Comparison of ENCODE assay signal across 26 mouse cellular contexts in genomic region chr11:44777331-44778310, GRCm38 (mm10).
DNase-seq lines count a peak whose midpoint lies in the region; ATAC-seq and TF ChIP-seq lines count a peak whose summit lies in the region.
"Had no signal": no experiment of that assay in that cellular context is flagged by ENCODE, and none has a peak within 500 bp of the region (broad histone marks: within the 10 kb centered on the region; RNA-seq: fewer than 3 reads in every experiment).

No protein-coding gene starts in this region.

- no peak overlapping the region for H3K4me3 ChIP-seq in midbrain, embryonic 12.5 days
- no peak overlapping the region for H3K4me3 ChIP-seq in midbrain, postnatal 0 days (ENCODE audit: low read depth, low read length)
- no peak overlapping the region for H3K4me3 ChIP-seq in embryonic facial prominence, embryonic 14.5 days (ENCODE audit: low read depth, low read length)
- H3K4me3 ChIP-seq in midbrain, embryonic 15.5 days, result no peak overlapping the region
- H3K4me3 ChIP-seq: limb, embryonic 12.5 days; liver, embryonic 15.5 days; stomach, embryonic 15.5 days had no signal

- no peak for TF ChIP-seq CTCF in midbrain, postnatal 0 days (IDR thresholded peaks at IDR 0.05)

- H3K4me2 ChIP-seq in midbrain, embryonic 12.5 days (replicated peaks), result 0 out of 2 replicates have a peak overlapping the region, but pooled peaks have one; percentile 19
- no peak overlapping the region for H3K4me2 ChIP-seq in midbrain, postnatal 0 days (ENCODE audit: low read depth, low read length, poor library complexity, severe bottlenecking)
- H3K4me2 ChIP-seq in embryonic facial prominence, embryonic 14.5 days (ENCODE audit: low read depth, low read length), result no peak overlapping the region
- 0 out of 2 replicates have a peak overlapping the region, but pooled peaks have one; percentile 5 for H3K4me2 ChIP-seq in midbrain, embryonic 15.5 days
- H3K4me2 ChIP-seq: heart, embryonic 11.5 days; limb, embryonic 12.5 days; liver, embryonic 15.5 days; lung, embryonic 14.5 days; stomach, embryonic 15.5 days had no signal

- no peaks in the 10 kb centered on the region for H3K36me3 ChIP-seq in midbrain, embryonic 12.5 days
- H3K36me3 ChIP-seq in midbrain, postnatal 0 days (ENCODE audit: insufficient read depth, low read length), result no peaks in the 10 kb centered on the region
- H3K36me3 ChIP-seq in embryonic facial prominence, embryonic 14.5 days (ENCODE audit: control insufficient read depth, insufficient read depth, low read length), result no peaks in the 10 kb centered on the region
- no peaks in the 10 kb centered on the region for H3K36me3 ChIP-seq in midbrain, embryonic 15.5 days (replicated peaks)
- H3K36me3 ChIP-seq: liver, embryonic 15.5 days; stomach, embryonic 15.5 days had no signal

- DNase-seq in heart, adult 11 months, result peak; percentile 88
- no peak for DNase-seq in heart, adult 9 months (ENCODE audit: low spot score in 2 of 2)
- no peak for DNase-seq in midbrain, postnatal 0 days (ENCODE audit: low spot score)
- DNase-seq in embryonic facial prominence, embryonic 14.5 days (ENCODE audit: low spot score), result no peak
- DNase-seq in gastrocnemius, postnatal 10 days, result no peak
- DNase-seq in lung, postnatal 36 days, result no peak
- DNase-seq: adrenal gland, adult 2 months; adrenal gland, postnatal 36 days; B cell, adult 2 months; cerebellum, postnatal 14 days; heart, postnatal 36 days; kidney, adult 9 months; kidney, postnatal 14 days; layer of hippocampus, adult 9-11 months; lung, embryonic 14.5 days; lung, postnatal 14 days; right cerebral cortex, postnatal 25 days; thymus, postnatal 14 days had no signal

- peak overlapping the region; percentile 52 for H3K27ac ChIP-seq in midbrain, embryonic 12.5 days (replicated peaks)
- no peak overlapping the region for H3K27ac ChIP-seq in midbrain, postnatal 0 days (ENCODE audit: low read depth, low read length)
- H3K27ac ChIP-seq in embryonic facial prominence, embryonic 14.5 days (replicated peaks; ENCODE audit: low read depth, low read length), result no peak overlapping the region
- peak overlapping the region; percentile 48 for H3K27ac ChIP-seq in midbrain, embryonic 15.5 days
- H3K27ac ChIP-seq: limb, embryonic 12.5 days; liver, embryonic 15.5 days; stomach, embryonic 15.5 days had no signal

- 0 out of 2 replicates have a peak, but pooled peaks cover 6% of the 10 kb centered on the region for H3K27me3 ChIP-seq in midbrain, embryonic 12.5 days
- H3K27me3 ChIP-seq in midbrain, postnatal 0 days (ENCODE audit: insufficient read depth, low read length), result no peaks in the 10 kb centered on the region
- H3K27me3 ChIP-seq in embryonic facial prominence, embryonic 14.5 days (replicated peaks; ENCODE audit: control insufficient read depth, insufficient read depth, low read length), result no peaks in the 10 kb centered on the region
- no peaks in the 10 kb centered on the region for H3K27me3 ChIP-seq in midbrain, embryonic 15.5 days (replicated peaks)
- H3K27me3 ChIP-seq: limb, embryonic 12.5 days; liver, embryonic 15.5 days; stomach, embryonic 15.5 days had no signal

- H3K9me3 ChIP-seq in midbrain, embryonic 12.5 days, result no peaks in the 10 kb centered on the region
- no peaks in the 10 kb centered on the region for H3K9me3 ChIP-seq in midbrain, postnatal 0 days (ENCODE audit: low read length)
- H3K9me3 ChIP-seq in embryonic facial prominence, embryonic 14.5 days (ENCODE audit: control insufficient read depth, low read length), result no peaks in the 10 kb centered on the region
- no peaks in the 10 kb centered on the region for H3K9me3 ChIP-seq in midbrain, embryonic 15.5 days
- H3K9me3 ChIP-seq: limb, embryonic 12.5 days; liver, embryonic 15.5 days; stomach, embryonic 15.5 days had no signal

- H3K4me1 ChIP-seq in midbrain, embryonic 12.5 days, result peaks cover 18% of the 10 kb centered on the region
- H3K4me1 ChIP-seq in midbrain, postnatal 0 days (ENCODE audit: insufficient read depth, low read length), result no peaks in the 10 kb centered on the region
- no peaks in the 10 kb centered on the region for H3K4me1 ChIP-seq in embryonic facial prominence, embryonic 14.5 days (ENCODE audit: control insufficient read depth, insufficient read depth, low read length)
- peaks cover 14% of the 10 kb centered on the region for H3K4me1 ChIP-seq in midbrain, embryonic 15.5 days
- H3K4me1 ChIP-seq: liver, embryonic 15.5 days; stomach, embryonic 15.5 days had no signal

- ATAC-seq in midbrain, embryonic 12.5 days (ENCODE audit: low FRiP score, low read depth), result peak; percentile 27; the same call in 1 of the 2 replicates
- ATAC-seq in midbrain, postnatal 0 days (ENCODE audit: low FRiP score), result no peak
- peak; percentile 41; the same call in 1 of the 2 replicates for ATAC-seq in embryonic facial prominence, embryonic 14.5 days (ENCODE audit: low read depth)
- ATAC-seq in midbrain, embryonic 15.5 days (replicated peaks), result peak; percentile 81
- ATAC-seq: activated CD4-positive, CD25-positive, alpha-beta regulatory T cell, adult 4 months; intestine, postnatal 0 days had no signal

- WGBS in midbrain, embryonic 12.5 days, result 19% methylated on average over 16 of the region's 16 CpGs
- WGBS in midbrain, postnatal 0 days, result 13% methylated on average over 16 of the region's 16 CpGs
- 32% methylated on average over 15 of the region's 16 CpGs for WGBS in embryonic facial prominence, embryonic 14.5 days
- 19% methylated on average over 16 of the region's 16 CpGs for WGBS in midbrain, embryonic 15.5 days

- no peak overlapping the region for H3K9ac ChIP-seq in midbrain, embryonic 12.5 days (replicated peaks)
- H3K9ac ChIP-seq in midbrain, postnatal 0 days (replicated peaks; ENCODE audit: low read length, poor library complexity, severe bottlenecking), result no peak overlapping the region
- H3K9ac ChIP-seq in embryonic facial prominence, embryonic 14.5 days (ENCODE audit: low read depth, low read length), result no peak overlapping the region
- H3K9ac ChIP-seq in midbrain, embryonic 15.5 days, result no peak overlapping the region
- H3K9ac ChIP-seq: limb, embryonic 12.5 days; liver, embryonic 15.5 days; lung, embryonic 14.5 days; stomach, embryonic 15.5 days had no signal

Comparison
In these comparisons a context has a peak if more than half of its experiments do, and no peak if none do; other contexts are left out.
1. H3K27ac ChIP-seq: peak in midbrain, embryonic 12.5 days (single experiment) and midbrain, embryonic 15.5 days (single experiment); none in midbrain, postnatal 0 days (single experiment) and embryonic facial prominence, embryonic 14.5 days (single experiment).
2. H3K4me2 ChIP-seq: peak in midbrain, embryonic 12.5 days (single experiment) and midbrain, embryonic 15.5 days (single experiment); none in midbrain, postnatal 0 days (single experiment) and embryonic facial prominence, embryonic 14.5 days (single experiment).